Mouse (Mus musculus) ES-E14 (cell line): ENCODE measurements around the gene Clic1.

Experiments
- CHD2 ChIP-seq: IDR thresholded peaks from 2 replicates; pipeline ENCODE4 v1.6.1; 2014; ENCODE audit warnings: mild to moderate bottlenecking, low read depth, low read length, inconsistent platforms
- HCFC1 ChIP-seq: IDR thresholded peaks from 2 replicates; pipeline ENCODE4 v1.6.1; 2012; ENCODE audit warnings: low read length, inconsistent platforms, borderline replicate concordance; ENCODE audit not compliant: insufficient read depth
- MAFK ChIP-seq: IDR thresholded peaks from 2 replicates; pipeline ENCODE4 v1.6.1; 2014; ENCODE audit warnings: mild to moderate bottlenecking, low read depth, low read length, inconsistent platforms; ENCODE audit not compliant: insufficient read depth
- ZNF384 ChIP-seq: IDR thresholded peaks from 2 replicates; pipeline ENCODE4 v1.6.1; 2012; ENCODE audit warnings: low read depth, low read length, inconsistent platforms

DNA sequence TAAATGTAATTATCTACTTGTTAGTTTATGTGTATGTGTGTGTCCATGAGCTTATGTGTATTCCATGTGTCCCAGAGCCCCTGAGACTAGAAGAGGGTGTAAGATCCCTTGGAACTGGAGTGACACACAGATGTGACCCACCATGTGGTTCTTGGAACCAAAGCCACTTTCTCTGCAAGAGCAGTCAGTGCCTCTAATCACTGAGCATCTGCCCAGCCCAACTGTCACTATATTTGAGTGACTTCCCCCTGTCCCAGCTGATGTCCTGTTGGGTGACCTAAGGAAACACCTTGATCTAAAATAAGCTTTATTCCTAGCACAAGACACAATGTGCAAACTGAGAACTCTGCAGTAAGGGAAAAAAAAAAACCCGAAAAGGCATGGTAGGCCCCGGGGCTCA, 21.5 kb upstream of the Clic1 start:
- no peak for TF ChIP-seq MAFK
- TF ChIP-seq HCFC1 = no peak
- TF ChIP-seq CHD2 = no peak
- TF ChIP-seq ZNF384 = no peak
